Mouse (Mus musculus) embryo, embryonic 11.5 days (tissue): ENCODE measurements around the gene Slc20a1.

Experiments used
- DNase-seq: peaks from one replicate; pipeline ENCODE4 v3.0.0-alpha.2; 2012; ENCODE audit warnings: low read depth, low spot score

Gene Slc20a1

DNA sequence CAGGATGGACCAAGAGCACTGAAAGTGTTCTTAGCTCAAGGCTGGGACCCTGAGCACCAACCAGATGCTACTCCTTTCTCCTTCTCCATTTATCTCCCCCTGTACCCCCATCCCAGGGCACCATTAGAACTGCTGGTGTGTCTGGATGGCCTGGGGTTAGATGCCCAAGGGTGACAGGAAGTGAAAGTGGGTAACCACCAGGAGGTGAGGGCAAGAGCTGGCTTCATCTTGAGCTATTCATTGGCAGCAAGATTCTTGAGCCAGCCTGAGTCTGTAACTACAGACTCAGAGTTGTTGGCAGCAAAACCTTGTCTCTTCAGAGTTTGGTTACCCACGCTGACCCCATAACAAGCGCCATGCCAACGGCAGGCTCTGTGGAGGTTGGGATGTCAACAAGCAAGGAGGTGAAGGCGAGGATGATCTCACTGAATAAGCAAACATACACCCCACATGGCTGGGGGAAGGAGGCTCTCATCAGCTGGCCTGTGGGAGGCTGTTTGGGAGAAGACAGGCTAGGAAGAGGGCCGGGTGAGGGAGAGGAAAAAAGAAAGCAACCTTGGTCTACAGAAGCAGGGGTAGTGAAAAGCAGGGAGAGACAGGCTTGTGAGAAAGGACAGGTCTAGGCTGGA, 12.2 kb upstream of the Slc20a1 start:
- DNase-seq: no peak

DNA sequence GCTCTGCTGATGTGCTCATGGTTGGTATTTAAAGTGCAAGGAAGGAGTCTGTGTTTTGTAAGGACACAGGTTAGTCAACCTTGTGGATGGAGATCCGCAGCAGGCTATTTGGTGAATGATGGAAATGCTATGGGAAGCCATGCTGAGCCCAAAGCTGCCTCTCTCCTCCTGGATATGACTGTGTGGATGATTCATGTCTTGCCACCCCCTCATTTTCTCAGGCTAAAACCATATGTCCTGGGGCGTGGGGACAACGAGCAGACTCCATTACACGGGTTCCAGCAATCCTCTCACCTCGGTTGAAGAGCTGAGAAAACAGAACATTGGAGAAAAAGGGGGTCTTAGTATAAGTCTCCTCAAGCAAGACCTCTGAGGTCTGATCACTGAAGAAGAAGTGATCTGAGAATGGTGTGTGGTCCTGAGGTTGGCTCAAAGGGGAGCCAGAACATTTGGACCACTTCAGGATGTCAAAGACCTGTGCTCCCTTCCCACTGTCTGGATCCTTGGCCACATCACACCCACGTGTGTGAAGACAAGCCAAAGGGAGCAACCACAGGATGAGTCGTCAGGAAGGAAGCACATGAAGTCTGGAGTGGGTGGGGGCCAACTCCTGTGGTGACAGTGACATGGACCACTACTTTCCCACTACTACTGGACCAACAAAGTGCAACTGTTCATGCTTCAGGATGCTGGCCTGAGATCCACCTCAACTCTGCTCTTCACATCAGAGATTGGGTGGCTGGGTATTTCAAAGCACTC, 6.0 kb upstream of the Slc20a1 start:
- DNase-seq: no peak

DNA sequence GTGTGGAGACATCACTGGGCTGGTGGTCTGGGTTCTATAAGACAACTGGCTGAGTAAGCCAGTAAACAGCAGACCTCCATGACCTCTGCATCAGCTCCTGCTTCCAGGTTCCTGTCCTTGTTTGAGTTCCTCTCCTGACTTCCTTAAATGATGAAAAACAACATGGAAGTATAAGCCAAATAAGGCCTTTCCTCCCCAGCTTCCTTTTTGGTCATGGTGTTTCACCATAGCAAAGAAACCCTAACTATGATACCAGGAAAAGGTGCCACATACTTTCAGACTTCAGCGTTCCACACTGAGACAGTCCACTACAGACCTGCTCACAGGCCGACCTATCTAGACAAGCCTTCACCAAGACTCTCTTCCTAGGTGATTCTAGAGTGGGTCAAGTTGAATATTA, 2.2 kb upstream of the Slc20a1 start:
- DNase-seq: no peak

DNA sequence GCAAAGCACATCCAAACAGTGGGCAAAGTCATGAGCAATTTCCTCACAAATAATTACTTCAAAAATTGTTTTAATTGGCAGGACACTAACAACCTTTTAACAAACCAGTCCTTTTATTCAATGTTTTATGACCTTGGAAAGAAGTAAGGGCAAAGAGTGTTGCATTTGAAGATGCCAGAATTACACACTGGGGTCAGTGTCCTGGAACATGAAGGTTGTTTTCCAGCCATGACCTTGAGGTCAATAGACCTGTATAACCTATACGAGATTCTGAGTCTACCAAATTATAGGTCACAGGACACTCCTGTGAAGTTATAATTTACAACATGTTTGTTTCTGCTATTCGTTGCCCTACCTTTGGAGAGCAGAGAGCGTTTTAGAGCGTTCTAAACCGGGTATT, 1.4 kb upstream of the Slc20a1 start:
- DNase-seq: no peak

DNA sequence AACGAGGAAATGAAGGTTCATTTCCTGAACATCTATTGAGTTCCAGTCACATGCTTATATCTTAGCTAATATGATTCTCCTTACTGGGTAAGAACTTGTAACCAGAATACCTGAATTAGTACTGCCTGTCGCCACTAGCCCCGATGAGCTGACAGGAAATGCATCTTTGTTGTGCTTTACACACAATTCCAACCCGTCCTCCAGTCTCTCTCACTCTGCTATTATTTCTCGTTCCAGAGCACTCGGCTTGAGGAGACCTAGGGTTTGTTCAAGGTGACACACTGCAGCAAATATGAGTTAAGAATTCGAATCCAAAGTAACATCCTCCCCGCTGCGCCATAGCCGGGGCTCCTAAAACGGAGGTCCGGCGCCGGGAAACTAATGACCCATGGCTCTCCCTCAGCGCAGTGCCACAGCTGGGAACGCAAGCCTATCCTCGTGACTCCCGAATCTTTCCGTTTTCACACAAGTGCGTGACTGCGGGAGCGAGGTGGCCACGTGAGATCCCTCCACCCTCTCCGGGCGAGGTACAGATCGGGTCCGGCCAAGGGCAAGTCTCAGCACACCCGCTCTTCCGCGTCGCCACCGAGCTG, 625 bp upstream of the Slc20a1 start:
- no peak for DNase-seq

DNA sequence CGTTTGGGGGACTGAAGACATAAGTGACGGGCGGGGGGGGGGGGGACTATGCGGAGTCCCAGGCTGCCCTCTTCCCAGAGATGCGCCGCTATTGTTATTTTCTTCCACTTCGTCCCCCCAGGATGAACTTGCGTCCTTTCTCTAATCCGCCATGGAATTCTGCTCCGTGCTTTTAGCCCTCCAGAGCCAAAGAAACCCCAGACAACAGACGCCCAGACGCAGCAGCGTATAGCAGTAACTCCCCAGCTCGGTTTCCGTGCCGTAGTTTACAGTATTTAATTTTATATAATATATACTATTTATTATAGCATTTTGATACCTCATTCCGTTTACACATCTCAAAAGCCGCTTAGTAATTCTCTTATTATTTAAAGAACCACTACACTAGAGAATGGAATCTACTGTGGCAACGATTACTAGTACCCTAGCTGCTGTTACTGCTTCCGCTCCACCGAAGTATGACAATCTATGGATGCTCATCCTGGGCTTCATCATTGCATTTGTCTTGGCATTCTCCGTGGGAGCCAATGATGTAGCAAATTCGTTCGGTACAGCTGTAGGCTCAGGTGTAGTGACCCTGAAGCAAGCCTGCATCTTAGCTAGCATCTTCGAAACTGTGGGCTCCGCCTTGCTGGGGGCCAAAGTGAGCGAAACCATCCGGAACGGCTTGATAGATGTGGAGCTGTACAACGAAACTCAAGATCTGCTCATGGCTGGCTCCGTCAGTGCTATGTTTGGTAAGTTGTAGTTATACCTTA, 943 bp downstream of the Slc20a1 start:
- DNase-seq: no peak

DNA sequence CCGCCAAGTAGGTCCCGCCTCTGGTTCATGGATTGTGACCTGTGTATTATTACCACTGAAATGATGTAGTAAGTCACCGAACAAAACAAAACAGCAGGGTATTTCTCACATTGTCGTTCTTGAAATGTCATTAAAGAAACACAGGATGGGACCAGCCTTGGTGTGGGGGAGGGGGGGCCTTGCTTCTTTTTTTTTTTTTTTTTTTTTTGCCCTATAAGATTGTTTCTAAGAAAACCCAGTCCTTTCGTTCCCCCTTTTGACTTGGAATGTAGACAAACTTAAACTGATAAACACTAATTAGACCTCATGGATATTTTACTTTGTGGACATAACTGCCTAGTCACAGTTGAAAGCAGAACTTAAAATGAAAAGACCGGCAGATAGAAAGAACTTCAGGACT, 6.4 kb downstream of the Slc20a1 start:
- DNase-seq: no peak

DNA sequence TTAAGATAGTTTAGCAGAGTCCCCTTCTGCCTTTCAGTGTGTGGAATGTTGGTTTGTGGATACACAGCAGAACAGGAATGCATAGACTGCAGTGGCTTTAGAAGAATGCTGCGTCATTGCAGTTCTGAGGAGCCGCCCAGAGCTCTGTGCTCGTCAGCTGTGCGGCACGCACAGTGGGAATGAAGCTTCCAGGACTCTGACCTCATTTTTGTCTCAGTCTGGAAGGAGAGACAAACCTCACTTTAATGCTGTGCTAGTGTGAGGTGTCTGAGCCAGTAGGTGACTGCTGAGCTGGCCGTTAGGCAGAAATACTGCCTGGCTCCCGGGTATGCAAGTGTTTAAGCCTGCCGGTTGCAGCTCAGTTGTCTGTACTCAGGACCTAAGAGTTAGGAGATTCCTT, 8.3 kb downstream of the Slc20a1 start:
- no peak for DNase-seq

DNA sequence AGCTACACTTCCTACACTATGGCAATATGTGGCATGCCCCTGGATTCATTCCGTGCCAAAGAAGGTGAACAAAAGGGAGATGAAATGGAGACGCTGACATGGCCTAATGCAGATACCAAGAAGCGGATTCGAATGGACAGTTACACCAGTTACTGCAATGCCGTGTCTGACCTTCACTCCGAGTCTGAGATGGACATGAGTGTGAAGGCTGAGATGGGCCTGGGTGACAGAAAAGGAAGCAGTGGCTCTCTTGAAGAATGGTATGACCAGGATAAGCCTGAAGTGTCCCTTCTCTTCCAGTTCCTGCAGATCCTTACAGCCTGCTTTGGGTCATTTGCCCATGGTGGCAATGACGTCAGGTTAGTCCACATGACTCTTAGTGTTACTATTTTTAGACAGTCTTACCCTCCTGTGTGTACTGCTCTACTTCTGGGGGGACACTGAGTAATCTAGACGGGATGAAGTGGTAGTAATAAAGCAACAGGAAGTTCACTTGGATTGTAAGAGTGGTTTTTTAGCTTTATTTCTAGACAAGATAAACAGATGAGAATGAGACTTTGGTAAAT, 9.7 kb downstream of the Slc20a1 start:
- DNase-seq: no peak

DNA sequence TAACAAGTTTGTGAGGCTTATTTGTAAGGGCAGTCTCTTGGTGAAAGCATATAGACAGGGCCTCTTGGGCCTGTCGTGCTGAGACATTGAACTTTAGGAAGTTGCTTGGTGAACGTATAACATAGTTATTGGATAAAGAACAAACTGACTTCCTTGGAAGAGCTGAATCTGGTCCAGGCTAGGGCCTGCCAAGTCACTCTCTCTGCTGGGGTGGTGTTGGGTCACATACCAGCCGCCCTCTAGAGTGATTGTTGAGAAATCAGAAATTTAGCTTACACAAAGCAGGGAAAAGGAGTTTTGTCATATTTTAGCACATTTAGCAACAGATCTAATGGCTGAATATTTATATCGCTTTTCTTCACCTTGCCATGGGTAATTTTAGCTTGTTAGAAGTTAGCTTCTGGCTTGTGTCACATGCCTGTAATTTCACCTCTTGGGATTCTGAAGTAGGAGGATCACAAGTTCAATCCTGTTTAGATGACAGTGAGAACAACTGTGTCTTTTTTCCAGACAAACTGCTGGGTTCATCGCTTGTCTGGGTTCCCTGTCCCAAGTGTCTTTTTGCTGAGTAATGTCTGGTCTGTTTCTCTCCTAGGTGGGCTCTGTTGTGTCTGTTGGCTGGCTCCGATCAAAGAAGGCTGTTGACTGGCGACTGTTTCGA, 11.7 kb downstream of the Slc20a1 start:
- no peak for DNase-seq

DNA sequence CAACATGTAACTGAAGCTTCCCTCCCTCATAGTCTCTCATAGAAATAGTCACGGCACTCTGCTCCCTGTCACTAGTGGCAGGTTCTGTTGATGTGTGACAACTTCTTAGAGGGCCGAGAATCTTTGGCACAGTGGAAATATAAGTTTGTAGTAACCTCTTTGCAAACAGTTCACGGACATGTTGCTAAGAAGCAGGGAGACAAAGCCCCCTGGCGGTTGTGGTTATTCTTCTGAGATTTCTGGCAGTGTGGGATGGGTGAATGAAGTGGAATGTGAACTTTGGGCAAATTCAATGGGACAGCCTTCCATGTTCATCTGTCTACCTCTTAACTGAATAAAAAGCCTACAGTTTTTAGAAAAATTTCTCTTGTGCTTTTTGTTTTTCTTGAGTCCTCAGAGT, 12.7 kb downstream of the Slc20a1 start:
- no peak for DNase-seq

DNA sequence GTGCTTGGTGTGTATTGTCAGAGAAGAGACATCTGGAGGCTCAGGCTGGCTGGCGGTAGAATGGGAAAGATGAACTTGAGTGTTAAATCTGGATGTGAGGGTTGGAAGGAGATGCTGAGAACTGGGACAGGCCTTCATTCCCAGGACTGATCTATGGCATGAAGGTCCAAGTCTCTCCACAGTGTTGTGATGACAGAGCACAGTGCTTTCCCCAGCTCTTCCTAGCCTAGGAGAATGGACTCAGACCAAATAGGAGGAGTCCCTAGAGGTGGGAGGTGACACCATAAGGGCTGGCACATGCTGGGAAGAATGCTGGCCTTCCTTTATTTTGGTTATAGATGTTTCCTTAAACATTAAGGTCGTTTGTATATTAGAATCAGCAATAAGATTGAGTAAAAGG, 13.4 kb downstream of the Slc20a1 start:
- DNase-seq: no peak

DNA sequence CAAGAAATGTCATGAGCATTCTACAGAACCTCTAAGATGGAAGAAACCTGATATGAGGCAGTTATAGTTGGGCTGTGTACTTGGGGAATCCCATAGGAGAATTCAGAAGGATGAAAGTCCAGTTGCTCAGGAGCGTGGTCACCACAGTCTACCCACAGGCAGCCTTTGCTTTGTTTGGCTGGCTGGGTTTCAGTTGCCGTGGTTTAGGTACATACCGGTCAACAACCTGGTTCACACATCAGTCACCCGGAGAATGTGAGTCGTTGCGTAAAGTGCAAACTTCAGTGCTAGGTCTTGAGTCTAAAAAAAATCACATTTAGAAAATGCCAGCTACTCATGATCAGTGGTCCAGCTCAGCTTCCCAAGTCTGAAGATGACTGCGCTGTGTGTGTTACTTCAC, 14.0 kb downstream of the Slc20a1 start:
- DNase-seq: no peak

DNA sequence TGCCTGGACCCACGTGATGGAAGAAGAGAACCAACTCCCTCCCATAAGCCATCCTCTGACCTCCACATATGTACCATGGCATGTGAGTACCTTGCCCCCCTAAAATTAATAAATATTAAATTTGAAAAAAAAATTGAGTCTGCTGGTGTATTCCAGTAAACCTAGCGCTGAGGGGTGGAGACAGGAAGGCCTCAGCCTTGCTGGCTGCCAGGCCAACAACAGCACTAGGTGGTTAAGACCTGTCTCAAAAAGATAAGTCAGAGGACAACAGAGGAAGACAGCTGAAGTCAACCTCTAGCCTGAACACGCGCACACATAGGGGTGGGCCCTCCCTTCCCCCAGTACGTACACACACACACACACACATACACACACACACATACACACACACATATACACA, 16.2 kb downstream of the Slc20a1 start:
- no peak for DNase-seq

DNA sequence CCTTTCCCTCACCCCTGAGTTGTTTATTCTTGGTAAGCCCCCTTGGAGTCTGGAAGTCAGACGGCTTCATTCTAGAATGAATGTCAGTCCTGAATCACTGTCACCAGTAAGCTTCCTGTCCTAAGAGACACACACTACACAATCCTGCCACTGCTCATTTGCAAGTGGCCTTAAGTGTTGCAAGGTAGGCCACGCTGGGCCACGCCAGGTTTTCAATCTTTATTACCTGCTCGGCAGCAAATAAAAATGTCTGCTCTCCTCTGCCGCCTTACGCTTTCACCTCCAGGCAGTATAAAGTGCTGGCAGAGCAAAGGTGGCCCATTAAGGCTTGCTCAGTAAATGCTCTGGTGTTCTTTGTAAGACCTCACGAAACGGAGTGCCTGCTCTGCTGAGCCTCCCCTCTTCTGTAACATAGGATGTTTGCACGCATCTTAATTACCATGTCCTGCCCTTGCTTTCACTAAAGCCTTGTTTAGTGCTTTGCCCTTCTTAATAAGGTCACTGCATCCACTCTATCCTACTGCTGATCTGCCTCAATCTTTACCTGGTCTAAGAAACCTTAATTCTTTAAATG, 19.1 kb downstream of the Slc20a1 start:
- DNase-seq: no peak

DNA sequence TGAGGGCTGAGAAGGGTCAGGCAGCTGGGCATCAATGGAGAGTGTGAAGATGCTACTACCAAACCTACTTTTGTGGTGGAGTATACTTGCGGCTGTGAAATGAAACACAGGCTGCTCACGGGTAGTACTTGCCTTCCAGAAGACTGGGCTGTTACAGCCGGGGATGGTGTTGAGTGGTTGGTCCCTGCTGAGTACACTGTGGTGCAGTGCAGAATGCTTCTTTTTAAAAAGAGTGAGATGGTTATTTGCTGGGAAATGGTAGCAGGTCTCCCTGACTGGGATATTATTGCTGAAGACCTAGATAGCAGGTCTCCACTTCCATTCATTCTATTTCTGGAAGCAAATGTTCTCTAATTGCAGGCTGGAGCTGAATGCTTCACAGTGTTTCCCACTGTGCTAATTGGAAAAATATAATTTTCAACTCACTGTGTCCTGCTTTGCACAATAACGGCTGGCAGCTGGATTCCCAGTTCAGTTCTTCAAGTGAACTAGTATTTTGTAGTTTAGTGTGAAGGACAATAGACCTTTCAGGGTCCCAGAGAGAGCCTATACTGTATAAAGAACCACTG, 20.1 kb downstream of the Slc20a1 start:
- no peak for DNase-seq

DNA sequence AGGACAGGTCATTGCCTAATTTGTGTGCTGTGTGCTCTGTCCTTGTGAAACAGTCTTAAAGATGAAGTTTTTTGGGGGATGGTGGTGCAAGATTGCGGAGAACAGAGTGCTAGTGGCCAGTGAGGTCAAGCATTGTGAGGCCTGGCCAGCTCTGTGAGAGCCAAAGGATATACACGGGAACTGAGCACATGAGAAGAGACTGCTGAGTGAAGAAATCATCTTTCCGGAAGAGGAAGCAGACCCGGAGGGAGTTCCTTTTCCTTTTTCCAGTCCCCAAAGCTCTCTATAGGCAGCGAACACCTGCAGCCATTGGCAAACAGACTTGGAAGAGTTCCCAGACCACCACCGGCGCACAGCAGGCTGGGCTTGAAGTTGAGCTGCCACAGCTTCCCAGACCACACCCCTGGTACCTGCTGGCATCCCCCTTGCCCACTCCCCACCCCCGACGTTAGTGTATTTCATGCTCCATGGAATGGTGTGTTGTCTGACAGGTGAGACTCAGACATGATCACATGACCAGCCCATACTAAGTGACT, 22.6 kb downstream of the Slc20a1 start:
- DNase-seq: no peak

DNA sequence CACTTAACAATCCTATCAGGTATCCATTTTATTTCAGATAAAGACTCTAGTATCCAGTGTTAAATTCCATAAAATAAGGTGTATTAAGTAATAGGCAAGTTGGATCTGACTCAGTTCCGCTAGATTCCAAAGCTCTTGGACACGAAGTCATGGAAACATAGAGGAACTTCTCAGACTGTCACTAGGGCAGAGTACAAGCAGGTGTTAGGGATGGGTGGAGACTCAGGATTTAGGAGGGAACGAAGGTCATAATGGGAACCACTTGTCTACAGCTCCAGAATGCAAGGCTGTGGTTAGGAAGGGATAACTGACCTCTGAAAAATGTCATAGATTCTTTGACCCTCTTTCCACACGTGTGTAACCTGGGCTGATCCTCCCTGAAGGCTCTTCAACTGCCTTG, 25.6 kb downstream of the Slc20a1 start:
- no peak for DNase-seq

DNA sequence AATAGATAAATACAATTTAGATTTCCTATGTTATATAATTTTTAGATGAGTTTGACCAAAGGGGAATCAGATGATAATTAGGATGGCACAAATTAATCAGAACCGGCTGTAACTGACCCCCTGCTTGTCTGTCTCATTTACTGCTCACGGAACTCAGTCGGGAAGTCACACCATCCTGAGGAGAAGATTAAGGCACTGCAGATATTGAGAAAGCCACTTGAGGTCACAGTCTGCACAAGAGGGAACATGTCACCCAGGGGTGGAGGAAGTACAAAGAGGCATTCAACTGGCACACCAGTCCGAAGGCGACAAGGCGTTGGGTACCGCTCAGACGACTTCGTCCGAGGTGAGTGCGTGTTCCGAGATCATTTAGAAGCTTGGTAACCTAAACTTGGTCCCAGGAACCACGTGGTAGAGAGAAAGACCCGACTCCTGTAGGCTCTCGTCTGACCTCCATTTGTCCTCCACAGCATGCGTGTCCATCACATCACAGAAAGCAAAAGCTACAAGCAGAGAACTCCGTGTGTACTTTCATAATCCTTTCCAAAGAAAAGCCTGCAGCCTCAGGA, 26.8 kb downstream of the Slc20a1 start:
- no peak for DNase-seq

DNA sequence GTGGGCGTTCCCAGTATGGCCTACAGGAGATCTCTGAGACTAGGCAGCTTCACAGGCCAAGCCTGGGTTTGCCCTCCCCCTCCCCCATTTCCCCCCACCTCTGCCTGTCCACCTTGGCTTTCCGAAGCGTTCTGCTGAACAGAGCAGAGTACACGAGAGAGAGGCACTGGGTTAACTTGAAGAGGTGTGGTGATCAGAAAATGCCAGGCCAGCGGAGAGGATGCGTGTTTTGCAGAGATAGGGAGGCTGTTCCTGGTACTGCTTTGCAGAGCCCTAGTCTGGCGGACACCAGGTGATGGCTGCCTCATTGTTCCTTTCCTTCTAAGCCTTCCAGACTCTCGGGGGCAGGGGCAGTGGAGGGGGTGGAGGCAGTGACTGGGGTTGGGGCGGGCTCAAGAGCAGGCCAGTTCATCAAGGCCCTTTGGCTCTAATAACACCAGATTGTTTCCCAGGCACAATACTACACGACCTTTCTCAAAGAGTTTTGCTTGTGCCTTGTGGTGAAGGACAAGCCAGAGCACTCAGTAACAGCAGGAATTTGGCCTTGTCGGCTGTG, 27.8 kb downstream of the Slc20a1 start:
- DNase-seq: no peak
